Mouse (Mus musculus): Measurements from ENCODE around the gene Babam1. TPM values are rescaled to one million over a fixed set of nuclear protein-coding genes. Genes with fewer than 3 reads are reported as not detected.

Babam1 gene
- polyA plus RNA-seq, 1 experiment from 2014 or later, result 96.6 TPM

DNA sequence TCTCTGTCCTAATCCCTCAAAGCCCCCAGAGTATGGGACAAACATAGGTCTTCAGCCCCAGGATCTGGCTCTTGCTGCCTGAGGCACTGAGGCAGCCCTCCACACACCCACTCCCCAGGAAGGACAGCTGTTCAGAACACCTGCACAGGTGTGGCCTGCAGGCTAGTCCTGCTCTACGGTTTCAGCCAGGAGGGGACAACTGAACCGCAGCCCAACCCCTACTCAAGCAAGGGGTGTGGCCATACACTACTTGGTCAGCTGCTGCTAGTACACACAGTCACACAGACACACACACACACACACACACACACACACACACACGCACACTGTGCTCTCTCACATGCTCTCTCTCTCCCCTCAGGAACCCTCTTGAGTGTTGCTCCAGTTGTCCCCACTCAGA is 12.8 kb upstream of the Babam1 start:
- 57% methylated on average over 3 of the region's 3 CpGs for WGBS
- Histone ChIP-seq H3K4me2 (no peak overlapping the region), H3K9me3 (no peaks in the 10 kb centered on the region), H3K36me3 (no peaks in the 10 kb centered on the region), H3K4me3 (no peak overlapping the region), H3K27me3 (no peaks in the 10 kb centered on the region), H3K27ac (replicated peaks) (no peak overlapping the region), H3K9ac (no peak overlapping the region), H3K4me1 (replicated peaks) (peaks cover 40% of the 10 kb centered on the region)
- no peak for ATAC-seq (ENCODE audit: low read depth)

DNA sequence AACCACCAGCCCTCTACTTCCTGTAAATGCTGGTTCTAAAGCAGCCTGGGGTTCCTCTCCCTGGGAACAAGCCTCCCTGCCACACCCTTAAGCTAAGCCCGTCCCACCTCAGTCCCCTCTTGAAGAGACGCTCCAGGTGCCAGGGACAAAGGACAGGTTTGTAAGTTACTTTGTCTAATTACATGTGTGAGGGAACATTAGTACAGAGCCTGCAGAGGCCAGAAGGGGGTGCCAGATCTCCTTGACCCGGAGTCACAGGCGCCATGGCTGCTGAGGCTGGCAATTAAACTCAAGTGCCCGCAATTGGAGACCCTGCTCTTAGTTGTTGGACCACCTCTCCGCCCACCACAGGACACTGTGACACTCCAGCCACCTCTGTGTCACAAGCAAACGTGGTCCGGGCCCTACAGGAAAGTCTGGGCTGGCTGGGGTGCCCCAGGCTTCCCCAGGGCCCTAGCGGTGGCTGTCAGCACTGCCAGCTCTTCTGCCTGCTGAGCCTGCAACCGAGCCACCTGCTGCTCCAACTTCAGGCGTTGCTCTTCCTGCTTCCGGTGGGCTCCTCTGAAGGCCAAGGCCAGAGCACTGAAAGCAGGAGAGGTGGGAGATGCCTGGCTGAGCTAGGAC is 11.3 kb upstream of the Babam1 start:
- no peaks in the 10 kb centered on the region for H3K9me3 ChIP-seq
- no peak for ATAC-seq (ENCODE audit: low read depth)
- H3K9ac ChIP-seq, result no peak overlapping the region
- H3K27ac ChIP-seq (replicated peaks), result no peak overlapping the region
- H3K4me1 ChIP-seq (replicated peaks), result peaks cover 25% of the 10 kb centered on the region
- no peaks in the 10 kb centered on the region for H3K36me3 ChIP-seq
- H3K4me2 ChIP-seq, result no peak overlapping the region
- WGBS, result 68% methylated on average over 12 of the region's 12 CpGs
- H3K4me3 ChIP-seq, result no peak overlapping the region
- no peaks in the 10 kb centered on the region for H3K27me3 ChIP-seq

DNA sequence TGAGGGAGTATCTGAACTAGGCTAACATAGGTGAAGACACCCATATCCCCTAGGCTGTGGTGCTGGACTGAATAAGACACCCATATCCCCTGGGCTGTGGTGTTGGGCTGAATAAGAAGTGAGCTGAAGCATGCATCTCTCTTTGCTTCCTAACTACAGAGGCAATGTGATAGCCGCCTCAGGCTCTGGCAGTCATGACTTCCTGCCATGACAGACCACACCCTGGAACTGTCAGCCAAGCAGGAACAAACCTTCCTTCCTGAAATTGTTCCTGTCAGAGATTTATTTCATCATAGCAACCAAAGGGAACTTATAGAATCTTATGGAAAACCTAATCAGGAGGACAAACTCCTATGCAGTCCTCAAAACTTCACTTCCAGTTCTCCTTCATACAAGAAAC is 8.4 kb upstream of the Babam1 start:
- no peak for ATAC-seq (ENCODE audit: low read depth)
- Histone ChIP-seq H3K27me3 (no peaks in the 10 kb centered on the region), H3K27ac (replicated peaks) (no peak overlapping the region), H3K4me3 (no peak overlapping the region), H3K9me3 (no peaks in the 10 kb centered on the region), H3K4me2 (no peak overlapping the region), H3K9ac (no peak overlapping the region), H3K36me3 (no peaks in the 10 kb centered on the region), H3K4me1 (replicated peaks) (peaks cover 2% of the 10 kb centered on the region)
- 77% methylated on average over 1 of the region's 1 CpGs for WGBS

DNA sequence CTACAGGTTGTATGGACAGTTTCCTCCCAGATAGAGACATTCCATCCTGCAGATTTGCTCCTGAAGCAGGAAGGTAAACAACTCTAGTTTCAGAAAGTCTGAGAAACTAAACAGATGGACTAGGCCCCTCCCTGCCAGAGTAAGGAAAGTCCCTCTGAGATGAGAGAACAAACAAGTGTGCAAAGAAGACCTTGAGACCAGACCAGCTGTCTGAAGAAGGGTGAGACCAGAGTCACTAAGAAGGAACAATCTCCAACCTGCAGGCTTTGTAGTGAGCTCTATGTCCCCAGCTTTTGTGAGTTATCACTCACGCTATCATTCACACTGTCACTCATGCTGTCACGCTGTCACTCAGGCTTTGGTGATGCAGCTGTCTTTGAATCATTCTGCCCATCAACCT is 5.0 kb upstream of the Babam1 start:
- 95% methylated on average over 2 of the region's 2 CpGs for WGBS
- H3K36me3 ChIP-seq, result no peaks in the 10 kb centered on the region

DNA sequence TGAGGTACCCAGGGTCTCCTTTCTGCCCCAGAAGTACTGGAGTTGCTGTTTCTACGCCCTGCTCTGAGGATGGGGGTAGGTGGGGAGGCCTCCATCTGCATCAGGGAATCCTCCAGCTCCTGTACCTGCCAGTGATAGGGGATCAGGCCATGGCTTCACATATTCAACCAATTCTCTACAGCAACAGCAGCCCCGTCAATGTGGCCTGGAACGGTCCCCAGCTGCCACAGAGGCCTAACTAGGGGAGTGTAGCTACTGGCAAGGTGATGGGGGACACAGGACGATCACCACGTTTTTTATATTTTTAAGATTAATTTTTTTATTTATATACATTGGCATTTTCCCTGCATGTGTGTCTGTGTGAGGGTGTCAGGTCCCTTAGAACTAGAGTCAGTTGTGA is 4.3 kb upstream of the Babam1 start:
- Histone ChIP-seq H3K27me3 (no peaks in the 10 kb centered on the region), H3K9me3 (no peaks in the 10 kb centered on the region), H3K27ac (replicated peaks) (no peak overlapping the region), H3K36me3 (no peaks in the 10 kb centered on the region), H3K4me1 (replicated peaks) (peaks cover 4% of the 10 kb centered on the region), H3K4me2 (no peak overlapping the region), H3K4me3 (no peak overlapping the region), H3K9ac (no peak overlapping the region)
- ATAC-seq (ENCODE audit: low read depth), result no peak
- WGBS, result 79% methylated on average over 5 of the region's 5 CpGs

More for the DNA sequence above, 5.0 kb upstream of the Babam1 start:
- Histone ChIP-seq H3K9me3 (no peaks in the 10 kb centered on the region), H3K9ac (no peak overlapping the region), H3K4me2 (no peak overlapping the region), H3K27me3 (no peaks in the 10 kb centered on the region), H3K4me1 (replicated peaks) (no peaks in the 10 kb centered on the region; the same call in 1 of the 2 replicates), H3K27ac (replicated peaks) (no peak overlapping the region), H3K4me3 (no peak overlapping the region)
- no peak for ATAC-seq (ENCODE audit: low read depth)

DNA sequence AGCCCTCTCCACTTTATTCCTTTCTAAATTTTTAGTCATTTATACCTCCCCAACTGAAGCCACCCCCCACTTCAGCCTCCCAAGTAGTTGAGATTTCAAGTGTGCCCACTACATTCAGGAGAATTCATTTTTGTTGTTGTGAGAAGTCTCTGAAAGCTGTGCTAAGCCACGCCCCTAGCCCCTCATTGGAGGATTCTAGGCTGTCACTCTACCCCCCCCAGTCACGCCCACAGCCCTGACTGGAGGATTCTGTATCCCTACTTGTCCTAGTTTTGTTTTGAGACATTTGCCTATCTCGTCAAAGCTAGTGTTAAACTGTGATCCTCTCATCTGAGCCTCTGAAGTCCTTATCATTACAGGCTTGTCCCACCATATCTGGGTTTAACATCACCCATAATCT is 3.8 kb upstream of the Babam1 start:
- Histone ChIP-seq H3K27ac (replicated peaks) (no peak overlapping the region), H3K4me3 (no peak overlapping the region), H3K9me3 (no peaks in the 10 kb centered on the region), H3K36me3 (no peaks in the 10 kb centered on the region), H3K9ac (no peak overlapping the region), H3K4me2 (peak overlapping the region; percentile 13; the same call in 1 of the 2 replicates), H3K27me3 (no peaks in the 10 kb centered on the region), H3K4me1 (replicated peaks) (peaks cover 8% of the 10 kb centered on the region)
- WGBS, result 20% methylated on average over 3 of the region's 3 CpGs
- no peak for ATAC-seq (ENCODE audit: low read depth)

DNA sequence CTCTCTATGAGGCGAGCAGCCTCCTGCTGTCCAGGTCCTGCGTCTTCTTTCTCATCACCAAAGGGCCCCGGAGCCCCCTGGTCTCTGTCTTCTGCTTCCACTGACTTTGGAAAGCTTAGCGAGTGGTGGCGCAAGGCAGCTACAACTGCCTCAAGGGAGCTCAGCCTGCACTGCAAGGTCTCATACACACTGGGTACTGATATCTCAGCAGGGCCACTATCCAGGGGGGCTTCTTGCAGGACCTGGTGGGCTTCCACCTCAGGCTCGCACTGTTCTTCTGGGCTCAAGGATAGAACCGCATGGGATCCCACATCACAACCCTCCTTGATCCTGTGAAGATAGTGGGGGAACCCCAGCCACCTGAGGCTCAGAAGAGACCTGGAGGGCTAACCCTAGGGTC is 2.2 kb upstream of the Babam1 start:
- Histone ChIP-seq H3K27me3 (no peaks in the 10 kb centered on the region), H3K9ac (0 out of 2 replicates have a peak overlapping the region, but pooled peaks have one; percentile 22), H3K4me1 (replicated peaks) (peaks cover 8% of the 10 kb centered on the region), H3K36me3 (peaks cover 13% of the 10 kb centered on the region), H3K27ac (replicated peaks) (no peak overlapping the region), H3K9me3 (no peaks in the 10 kb centered on the region), H3K4me3 (no peak overlapping the region), H3K4me2 (peak overlapping the region; percentile 21)
- WGBS, result 83% methylated on average over 7 of the region's 7 CpGs
- ATAC-seq (ENCODE audit: low read depth), result no peak

DNA sequence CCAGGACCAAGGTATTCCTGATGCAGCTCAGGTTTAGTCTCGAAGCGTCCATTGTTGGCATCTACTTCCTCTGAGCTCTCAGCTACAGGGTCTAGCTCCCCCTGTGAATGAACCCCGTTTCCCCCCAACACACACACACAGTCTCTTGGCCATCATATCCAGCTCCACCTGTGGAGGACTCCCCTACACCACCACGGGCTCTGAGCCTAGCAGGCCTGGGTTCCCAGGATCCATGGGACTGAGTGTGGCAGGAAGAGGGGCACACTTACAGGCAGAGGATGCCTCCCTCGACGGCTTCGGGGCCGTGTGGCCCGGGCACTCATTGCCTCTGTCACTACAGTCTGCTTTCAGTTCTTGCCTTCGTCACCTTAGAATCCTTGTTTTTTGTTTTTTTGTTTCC is 1.6 kb upstream of the Babam1 start:
- H3K4me1 ChIP-seq (replicated peaks), result peaks cover 8% of the 10 kb centered on the region
- no peak overlapping the region for H3K9ac ChIP-seq
- H3K36me3 ChIP-seq, result peaks cover 18% of the 10 kb centered on the region
- peak overlapping the region; percentile 28 for H3K27ac ChIP-seq (replicated peaks)
- H3K4me3 ChIP-seq, result no peak overlapping the region
- 87% methylated on average over 10 of the region's 10 CpGs for WGBS
- peak overlapping the region; percentile 21; the same call in 1 of the 2 replicates for H3K4me2 ChIP-seq
- no peaks in the 10 kb centered on the region for H3K9me3 ChIP-seq
- no peaks in the 10 kb centered on the region for H3K27me3 ChIP-seq
- no peak for ATAC-seq (ENCODE audit: low read depth)

DNA sequence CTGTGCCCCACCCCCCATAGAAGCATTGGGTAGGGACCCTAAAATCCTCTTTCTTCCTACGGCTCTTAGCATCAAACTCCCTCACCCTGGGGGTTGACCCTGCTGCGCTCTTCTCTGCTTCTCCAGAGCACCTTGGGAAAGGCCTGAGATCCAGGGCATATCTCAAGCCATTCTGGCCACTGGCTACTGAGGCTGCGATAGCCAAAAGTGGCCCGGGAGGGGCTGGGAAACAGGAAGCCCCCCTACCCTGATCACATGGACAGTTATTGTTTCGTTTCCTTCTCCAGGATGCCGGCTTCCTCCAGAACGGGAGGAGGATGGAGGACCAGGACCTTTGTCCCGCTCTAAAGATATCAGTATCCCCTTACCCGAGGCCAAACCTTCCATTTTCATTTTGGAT is 1.0 kb upstream of the Babam1 start, which contains the start of gene Ushbp1:
Gene Ushbp1, minus strand, starts transcription at position 174 of the 400 bp plus-strand sequence.
- ATAC-seq (ENCODE audit: low read depth), result no peak
- WGBS, result 83% methylated on average over 9 of the region's 9 CpGs
- Histone ChIP-seq H3K36me3 (peaks cover 21% of the 10 kb centered on the region), H3K4me3 (peak within 1 kb of the TSS; percentile 83), H3K27me3 (no peaks in the 10 kb centered on the region), H3K9me3 (no peaks in the 10 kb centered on the region), H3K4me1 (replicated peaks) (peaks cover 8% of the 10 kb centered on the region), H3K27ac (replicated peaks) (peak within 1 kb of the TSS; percentile 64), H3K9ac (peak within 1 kb of the TSS; percentile 82), H3K4me2 (peak within 1 kb of the TSS; percentile 74)

DNA sequence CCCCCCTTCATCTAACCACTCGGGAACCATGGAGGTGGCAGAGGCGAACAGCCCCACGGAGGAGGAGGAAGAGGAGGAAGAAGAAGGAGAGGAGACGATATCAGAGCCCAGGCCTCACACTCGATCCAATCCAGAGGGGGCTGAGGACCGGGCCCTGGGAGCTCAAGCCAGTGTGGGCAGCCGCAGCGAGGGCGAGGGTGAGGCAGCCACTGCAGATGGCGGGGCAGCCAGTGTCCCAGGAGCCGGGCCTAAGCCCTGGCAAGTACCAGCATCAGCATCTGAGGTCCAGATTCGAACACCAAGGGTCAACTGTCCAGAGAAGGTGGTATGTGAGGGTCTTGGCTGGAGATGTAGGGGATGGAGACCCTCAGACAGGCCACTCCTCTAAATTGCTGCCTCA is 1.0 kb downstream of the Babam1 start:
- Histone ChIP-seq H3K4me1 (replicated peaks) (peaks cover 8% of the 10 kb centered on the region), H3K27ac (replicated peaks) (no peak overlapping the region), H3K27me3 (no peaks in the 10 kb centered on the region), H3K4me2 (peak overlapping the region; percentile 74), H3K36me3 (peaks cover 24% of the 10 kb centered on the region), H3K9ac (peak overlapping the region; percentile 82), H3K4me3 (peak overlapping the region; percentile 83), H3K9me3 (no peaks in the 10 kb centered on the region)
- no peak for ATAC-seq (ENCODE audit: low read depth)
- WGBS, result 93% methylated on average over 12 of the region's 12 CpGs

DNA sequence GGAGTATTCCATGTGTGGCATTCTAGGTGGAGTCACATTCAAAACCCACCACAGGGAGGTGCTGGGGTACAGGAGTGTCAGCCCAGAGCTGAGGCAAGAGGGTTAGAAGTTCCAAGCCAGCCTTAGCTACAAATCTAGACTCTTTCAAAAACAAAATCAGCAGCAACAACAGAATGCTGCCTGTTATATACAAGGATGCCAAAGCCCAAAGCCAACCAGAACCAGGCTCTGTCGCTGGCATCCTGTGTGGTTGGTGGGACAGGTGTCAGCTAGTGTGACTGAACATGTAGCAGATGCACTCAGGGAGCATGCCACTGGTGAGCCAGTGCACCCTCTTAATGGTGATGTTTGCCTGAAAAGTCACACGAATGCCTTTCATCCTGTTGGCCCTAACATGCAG is 4.2 kb downstream of the Babam1 start:
- 99% methylated on average over 2 of the region's 2 CpGs for WGBS
- Histone ChIP-seq H3K27me3 (no peaks in the 10 kb centered on the region), H3K36me3 (peaks cover 24% of the 10 kb centered on the region), H3K4me1 (replicated peaks) (peaks cover 16% of the 10 kb centered on the region), H3K4me3 (no peak overlapping the region), H3K4me2 (no peak overlapping the region), H3K9me3 (no peaks in the 10 kb centered on the region), H3K27ac (replicated peaks) (no peak overlapping the region), H3K9ac (no peak overlapping the region)
- ATAC-seq (ENCODE audit: low read depth), result no peak

DNA sequence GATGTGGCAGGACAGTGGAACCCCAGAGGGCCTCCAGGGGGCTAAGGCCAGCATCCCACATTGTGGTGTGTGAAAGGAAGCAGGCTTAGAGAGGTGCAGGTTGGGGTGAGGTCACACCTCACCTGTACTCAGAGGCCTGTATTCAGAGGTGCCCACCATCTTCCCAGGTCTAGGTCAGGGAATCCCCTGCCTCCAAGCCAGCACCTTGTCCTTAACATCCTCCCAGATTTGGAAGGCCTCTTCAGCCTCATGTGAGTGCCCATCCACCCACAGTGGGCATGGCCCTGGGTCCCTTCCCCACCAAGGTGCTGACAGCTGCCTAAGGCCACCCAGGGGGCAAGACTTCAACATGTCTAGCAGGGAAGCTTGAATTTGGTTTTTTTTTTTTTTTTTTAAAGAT is 4.8 kb downstream of the Babam1 start:
- ATAC-seq (ENCODE audit: low read depth), result no peak

DNA sequence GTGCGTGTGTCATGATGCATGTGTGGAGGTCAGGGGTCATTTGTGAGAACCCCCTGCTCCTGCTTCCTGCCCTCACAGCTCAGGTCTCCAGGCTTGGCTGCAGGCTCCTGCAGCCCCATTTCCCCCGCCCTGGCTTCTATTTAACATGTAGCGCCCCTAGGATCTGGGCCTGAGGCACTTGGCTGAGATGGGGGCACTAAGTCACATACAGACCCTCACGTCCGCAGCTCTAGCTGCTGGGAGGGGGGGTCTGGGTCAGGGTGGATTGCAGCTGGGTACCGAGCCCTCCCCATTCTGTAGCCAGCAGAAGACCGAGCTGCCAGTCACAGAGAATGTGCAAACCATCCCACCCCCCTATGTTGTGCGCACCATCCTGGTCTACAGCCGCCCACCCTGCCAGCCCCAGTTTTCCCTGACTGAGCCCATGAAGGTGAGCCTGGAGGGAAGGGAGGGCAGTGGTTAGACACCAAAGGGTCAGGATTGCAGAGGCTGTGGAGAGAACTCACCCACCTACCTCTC is 5.8 kb downstream of the Babam1 start:
- Histone ChIP-seq H3K4me1 (replicated peaks) (peaks cover 28% of the 10 kb centered on the region), H3K9ac (no peak overlapping the region), H3K36me3 (peaks cover 24% of the 10 kb centered on the region), H3K4me2 (no peak overlapping the region), H3K4me3 (no peak overlapping the region), H3K27ac (replicated peaks) (no peak overlapping the region), H3K27me3 (no peaks in the 10 kb centered on the region), H3K9me3 (no peaks in the 10 kb centered on the region)
- WGBS, result 85% methylated on average over 9 of the region's 9 CpGs
- no peak for ATAC-seq (ENCODE audit: low read depth)

More for the DNA sequence above, 4.8 kb downstream of the Babam1 start:
- Histone ChIP-seq H3K4me2 (no peak overlapping the region), H3K36me3 (peaks cover 24% of the 10 kb centered on the region), H3K4me3 (no peak overlapping the region), H3K27me3 (no peaks in the 10 kb centered on the region), H3K9ac (no peak overlapping the region), H3K9me3 (no peaks in the 10 kb centered on the region), H3K4me1 (replicated peaks) (peaks cover 23% of the 10 kb centered on the region), H3K27ac (replicated peaks) (no peak overlapping the region)

All from neural tube, embryonic 13.5 days (tissue).